Mouse (Mus musculus) retina, postnatal 7 days (tissue): Measurements from ENCODE around the gene Tspan18.
A peak's percentile ranks its signal among the peaks of the same experiment; 100 is the strongest.

Experiments
- DNase-seq: peaks from one replicate; pipeline ENCODE4 v3.0.0-alpha.2; 2012; ENCODE audit warnings: low read depth, low spot score

Gene Tspan18

DNA sequence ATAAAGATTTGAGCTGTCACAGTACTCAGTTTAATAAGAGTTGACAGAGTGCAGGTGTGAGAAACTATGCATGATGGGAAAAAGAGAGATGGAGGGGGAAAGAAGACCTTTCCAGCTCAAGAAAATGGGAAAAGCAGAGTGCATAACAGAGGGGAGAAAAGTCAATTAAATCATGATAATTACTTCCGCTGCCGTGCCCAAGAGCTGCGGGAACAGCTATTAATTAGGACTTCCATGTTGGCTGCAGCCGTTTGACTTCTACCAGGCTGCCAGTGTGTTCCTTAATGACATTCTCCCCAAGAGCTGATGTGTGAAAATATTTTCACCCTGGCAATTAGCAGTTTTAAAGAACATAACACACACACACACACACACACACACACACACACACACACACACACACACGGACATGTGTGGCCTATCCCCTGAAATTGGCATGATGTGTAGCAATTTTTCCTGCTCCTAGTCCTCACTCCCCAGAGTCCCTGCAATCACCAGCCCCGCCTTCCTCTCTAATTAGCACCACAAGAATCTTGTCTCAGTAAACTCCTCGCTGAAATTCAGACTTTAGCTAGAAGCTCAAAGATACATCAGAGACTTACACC, 67.6 kb downstream of the Tspan18 start:
- DNase-seq: no peak

DNA sequence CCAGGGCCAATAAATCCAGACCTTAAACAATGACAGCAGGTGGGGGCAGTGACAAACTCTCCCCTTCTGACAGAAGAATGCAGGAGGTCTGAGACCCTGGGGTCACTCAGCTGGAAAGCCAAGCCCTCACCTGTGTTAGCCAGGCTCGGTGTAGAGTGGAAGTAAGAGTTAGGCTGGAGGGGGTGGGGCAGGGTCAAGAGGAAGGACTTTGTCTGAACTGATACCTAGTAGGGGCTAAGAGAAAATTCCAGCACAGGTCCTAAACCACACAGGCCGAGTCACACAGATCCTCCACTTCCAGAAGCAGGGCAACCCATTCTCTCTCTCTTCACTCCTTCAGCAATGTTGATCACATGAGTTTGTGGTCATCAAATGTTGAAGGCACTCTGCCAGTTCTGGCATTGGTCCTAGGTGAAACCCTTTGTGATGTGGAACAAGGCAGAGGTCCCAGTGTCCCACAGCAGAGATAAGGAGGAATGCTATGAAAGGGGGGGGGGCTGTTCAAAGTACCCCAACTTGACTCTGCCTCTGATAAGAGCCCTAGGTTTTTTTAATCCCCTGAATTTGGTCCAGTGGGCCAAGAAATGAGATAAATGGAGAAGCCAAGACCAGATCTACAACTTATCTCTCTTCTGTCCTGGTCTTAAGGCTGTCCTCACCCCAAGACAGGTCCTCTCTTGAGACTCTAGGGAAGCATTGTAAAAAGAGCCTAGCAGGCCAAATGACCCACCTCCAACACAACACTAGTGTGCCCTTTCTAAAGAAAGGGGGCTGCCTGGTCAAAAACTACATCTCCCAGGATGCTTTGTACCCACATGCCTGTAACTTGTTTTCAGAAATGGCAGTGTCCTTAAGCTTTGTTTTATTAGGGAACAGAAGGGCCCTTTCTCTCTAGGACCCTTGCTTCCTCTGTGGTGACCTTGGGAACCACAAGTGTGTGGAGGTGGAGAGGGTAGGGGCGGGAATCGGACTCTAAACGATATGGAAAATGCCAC, 71.7 kb downstream of the Tspan18 start:
- DNase-seq: no peak

DNA sequence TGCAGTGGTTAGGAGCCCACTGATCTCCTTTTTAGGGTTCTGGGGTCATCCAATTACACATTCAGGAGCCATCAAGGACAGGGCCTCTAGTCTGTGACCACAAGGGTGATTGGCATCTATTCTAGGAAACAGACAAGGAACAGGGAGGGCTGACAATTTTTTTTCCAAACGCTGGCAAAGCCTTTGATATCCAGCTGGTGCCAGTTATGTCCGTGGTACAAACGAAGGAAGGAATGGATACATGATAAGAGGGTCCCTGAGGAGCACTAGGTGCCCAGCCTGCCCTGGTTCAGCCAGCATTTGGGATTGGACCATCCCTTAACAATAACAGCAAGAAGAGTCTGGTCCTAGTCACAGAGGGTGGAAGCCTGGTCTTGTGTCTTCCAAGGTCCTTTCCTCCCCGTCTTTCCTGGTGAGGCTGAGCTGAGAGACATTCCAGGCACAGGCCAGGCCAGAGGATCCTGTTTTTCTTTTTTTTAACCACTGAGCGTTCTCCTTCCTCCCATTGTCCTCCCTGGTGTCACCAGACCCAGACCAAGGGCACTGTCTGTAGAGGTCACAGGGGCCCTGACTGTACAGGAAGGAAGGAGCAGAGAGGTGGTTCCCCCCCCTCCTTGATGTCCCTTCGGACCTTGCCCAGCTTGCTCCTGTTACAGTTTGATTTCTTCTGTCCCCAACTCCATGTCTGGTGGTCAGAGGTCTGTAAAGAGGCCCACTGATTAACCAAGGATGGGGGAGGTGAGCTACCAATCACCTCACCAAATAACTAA, 72.6 kb downstream of the Tspan18 start:
- DNase-seq: no peak

DNA sequence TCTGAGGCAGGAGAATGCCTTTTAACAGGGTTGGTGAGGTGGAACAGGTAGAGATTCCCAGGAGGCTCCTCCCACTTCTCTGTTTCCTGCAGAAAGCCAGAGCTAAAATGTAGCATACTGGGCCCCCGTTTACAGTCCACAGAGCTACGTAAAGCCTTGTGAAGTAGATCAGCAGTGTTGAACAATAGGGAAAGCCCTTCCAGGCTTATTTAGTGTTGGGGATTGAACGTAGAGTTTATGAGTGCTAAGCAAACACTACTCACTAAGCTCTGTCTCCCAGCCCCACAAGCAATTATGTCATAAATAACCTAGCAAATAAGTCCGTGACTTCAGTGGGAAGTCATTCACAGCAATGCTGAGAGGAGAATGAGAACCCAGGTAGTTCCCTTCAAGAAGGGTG, 76.7 kb downstream of the Tspan18 start:
- no peak for DNase-seq

DNA sequence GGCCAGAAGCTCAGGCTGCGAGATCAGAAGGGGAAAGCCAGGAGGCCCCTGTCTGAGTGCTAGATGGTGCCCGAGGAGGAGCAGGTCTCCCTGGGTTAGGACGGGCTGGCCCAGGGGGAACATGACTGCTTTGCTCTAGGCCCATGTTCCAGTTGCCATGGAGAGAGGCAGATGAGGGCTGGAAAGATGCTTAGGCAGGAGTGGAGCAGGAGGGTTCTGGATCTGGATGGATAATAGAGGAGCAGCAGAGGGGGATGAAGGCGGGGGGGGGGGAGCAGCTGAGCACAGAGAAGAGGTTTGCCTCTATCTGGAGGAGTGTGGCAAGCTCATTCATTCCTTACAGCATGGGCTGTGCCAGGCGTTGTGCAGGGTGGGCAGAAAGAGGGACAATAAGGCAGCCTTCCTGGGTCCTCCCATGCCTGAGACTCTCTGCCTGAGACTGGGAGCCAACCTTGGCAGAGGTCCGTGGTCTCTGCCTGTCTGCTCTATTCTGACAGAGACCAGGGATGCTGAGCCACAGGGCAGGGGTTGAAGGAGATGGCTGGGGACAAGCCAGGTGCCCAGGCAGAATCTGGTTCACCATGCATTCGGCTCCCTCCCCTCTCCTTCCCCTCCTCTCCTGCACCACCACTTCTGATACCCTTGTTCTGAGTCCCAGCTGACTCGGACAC, 77.4 kb downstream of the Tspan18 start:
- DNase-seq: no peak

DNA sequence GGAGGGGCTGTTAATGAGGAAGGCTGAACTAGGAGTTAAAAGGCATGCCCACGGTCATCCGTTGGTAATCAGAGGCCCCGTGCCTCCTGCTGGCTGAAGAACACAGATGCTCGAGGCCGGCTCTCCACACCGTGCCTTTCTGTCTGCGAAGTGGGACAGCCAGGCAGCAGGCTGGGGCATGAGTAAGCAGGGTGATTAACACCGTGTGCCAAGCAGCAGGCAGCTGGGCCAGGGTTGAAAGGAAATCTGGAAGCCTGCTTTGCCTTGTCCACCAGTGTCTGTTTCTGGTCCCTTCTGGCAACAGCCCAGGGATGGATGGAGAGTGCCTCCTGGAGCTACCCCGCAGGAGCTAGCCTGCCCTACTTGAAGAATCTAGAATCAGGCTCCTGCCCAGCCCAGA, 81.9 kb downstream of the Tspan18 start:
- DNase-seq: no peak

DNA sequence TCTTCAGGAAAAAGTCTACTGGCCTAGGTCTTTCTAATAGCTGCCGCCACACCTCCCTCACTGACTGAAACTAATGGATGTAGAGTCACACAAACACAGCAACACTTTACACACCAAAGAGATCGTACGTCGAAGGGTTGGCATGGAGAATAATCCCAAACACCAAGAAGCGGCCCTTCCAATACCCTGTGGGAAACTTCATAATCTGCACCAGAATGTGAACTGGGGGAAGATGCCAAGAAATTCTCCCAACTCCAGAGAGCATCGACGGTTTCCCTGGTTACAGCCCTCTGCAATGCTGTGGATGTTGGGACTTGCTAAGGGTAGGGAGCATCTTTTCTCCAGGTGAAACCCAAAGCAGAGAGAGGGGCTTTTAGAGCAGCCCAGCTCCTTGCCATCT, 83.7 kb downstream of the Tspan18 start:
- DNase-seq: no peak

DNA sequence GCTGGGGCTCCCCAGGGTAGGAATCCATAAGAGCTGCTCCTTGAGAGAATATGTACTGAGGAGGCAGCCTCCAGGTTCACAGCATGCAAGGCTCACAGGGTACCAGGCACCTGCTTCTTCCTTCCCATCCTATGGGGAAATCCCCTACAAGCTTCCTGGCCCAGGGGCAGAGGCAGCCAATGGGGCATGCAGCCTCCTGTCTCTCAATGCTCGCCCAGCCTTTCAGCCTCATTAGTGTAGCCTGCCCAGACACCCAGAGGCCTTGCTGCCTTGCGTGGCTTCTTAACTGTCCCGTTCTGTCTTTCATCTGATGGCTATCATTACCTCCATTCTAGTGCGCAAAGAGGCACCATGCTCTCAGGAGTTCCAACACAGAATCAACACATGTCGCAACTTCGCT, 85.2 kb downstream of the Tspan18 start:
- no peak for DNase-seq

DNA sequence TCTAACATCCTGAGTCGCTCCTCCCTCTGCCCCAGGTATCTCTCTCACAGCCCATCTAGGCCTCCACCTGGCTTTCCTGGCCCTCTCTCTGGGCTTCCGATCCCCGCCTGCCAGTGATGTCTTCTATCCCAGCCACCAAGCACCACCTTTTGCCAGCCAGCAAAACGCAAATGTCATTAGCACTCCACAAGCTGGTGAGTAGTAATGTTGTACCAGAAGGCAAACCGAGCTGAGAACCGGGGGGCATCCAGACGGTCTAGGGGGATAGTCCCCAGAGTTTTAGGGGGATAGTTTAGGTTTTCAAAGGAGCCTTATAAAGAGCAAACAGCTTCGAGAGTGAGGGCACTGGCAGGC, 90.2 kb downstream of the Tspan18 start:
- no peak for DNase-seq

DNA sequence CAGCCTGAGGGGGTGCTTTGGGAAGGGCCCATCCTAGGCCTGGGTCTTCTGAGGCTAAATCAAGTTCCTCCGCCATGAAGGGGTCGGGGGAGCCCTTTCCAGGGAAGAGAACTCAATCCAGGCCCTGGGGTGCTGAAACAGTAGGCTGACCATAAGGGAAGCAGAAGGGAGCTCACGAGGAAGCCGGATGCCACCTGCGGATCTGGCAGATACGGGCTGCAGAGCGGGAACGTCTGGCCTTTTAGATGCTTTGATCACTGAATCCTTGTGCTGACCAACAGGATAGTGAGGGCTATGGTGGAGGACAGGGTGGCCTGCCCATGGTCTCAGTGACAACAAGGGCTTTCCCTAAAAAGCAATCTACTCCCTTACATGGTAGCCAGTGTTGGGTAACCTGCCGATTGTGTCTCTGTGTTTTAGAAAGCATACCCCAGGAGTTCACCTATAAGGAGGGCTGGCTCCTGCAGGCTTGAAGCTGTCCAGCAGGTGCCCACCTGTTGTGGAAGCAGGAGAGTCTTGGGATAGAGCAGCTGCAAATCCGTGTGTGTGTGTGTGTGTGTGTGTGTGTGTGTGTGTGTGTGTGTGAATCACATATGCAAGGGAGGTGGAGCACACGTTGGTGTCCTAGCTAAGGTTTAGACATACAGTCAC, 90.7 kb downstream of the Tspan18 start:
- DNase-seq: no peak

DNA sequence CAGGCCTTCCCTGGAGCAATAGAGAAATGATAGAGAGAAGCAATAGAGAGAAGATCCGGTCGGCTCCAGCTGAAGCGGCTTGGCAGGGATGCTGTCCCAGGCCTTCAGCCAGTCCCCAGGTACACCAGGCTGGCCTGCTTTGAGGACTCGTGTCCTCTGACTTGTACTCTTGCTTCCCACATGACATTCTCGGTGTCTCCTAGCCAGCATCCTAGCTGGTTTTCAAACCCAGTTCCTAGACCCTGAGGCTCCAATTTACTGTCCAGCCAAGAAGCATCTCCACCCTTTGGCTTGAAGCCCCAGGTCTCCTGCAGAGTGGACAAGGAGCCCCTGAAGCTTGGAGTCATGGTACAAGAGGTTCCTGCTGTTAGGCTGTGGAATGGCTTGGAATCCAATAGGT, 92.1 kb downstream of the Tspan18 start:
- no peak for DNase-seq

DNA sequence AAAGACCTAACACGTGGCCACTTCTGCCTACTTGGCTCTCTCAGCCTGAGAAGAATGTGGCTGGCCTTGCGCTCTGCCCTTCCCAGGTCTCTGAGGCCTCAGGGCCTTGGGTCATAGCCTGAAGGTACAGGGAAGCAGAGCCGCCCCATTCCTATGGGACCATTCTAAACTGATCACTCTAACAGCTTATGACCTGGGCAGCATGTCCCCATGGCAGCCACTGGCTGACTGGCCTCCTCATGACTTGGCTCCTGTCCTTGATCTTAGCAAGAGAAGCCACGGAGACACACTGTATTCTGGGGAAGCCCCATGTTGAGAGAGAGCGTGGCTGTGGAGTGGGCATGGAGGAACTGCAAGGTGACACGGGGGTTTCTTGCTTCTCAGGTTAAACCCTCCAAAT, 95.4 kb downstream of the Tspan18 start:
- no peak for DNase-seq

DNA sequence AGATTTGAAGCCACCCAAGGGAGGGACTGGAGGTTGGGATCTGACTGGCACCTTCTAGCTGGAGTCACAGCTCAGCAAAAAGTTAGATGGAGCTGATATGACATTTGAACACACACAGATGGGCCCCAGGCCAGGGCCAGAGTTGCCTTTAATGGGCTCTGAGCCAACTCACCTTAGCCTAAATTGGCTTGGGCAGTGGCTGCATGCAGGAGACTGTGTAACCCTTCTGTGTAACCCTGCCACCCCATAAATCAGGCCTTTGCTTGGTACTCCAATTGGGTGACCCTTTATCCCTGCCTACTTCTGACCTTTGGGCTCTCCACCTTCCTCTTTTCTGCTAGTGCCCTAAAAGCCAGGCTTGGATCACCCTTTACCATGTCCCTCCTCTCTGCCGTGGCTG, 97.2 kb downstream of the Tspan18 start:
- no peak for DNase-seq

DNA sequence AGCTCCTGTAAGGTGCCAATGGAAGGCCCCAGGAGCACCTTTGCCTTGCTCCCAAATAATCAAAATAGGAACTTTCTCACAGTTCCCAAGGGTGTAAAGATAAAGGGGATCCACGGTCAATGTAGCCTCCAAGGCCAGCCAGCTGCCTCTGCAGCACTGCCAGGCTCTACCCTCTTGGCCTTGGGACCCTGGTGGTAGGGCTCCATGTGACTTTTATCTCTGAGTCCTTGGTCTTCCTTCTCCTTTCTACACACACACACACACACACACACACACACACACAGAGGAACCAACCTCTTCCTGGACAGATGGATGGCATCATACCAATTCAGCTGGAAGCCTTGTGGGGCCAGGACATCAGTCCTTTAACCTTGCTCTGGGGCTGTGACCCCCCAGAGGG, 102.2 kb downstream of the Tspan18 start:
- no peak for DNase-seq

DNA sequence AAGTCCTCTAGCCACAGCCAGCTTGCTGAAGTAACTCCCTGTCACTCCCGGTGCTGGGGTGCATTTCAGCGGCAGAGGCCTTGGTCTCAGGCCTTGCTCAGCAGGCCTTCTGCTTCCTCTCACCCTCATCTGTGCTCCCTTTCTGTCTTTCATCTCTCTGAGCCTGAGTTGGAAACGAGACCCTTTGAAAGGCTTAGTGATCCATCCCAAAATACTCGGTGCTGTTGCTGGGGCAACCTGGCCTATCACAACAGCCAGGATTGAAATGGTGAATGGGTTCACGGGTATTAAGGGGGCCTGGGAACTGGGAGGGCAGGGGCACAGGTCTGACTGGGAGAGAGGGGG, 105.9 kb downstream of the Tspan18 start:
- DNase-seq: no peak

DNA sequence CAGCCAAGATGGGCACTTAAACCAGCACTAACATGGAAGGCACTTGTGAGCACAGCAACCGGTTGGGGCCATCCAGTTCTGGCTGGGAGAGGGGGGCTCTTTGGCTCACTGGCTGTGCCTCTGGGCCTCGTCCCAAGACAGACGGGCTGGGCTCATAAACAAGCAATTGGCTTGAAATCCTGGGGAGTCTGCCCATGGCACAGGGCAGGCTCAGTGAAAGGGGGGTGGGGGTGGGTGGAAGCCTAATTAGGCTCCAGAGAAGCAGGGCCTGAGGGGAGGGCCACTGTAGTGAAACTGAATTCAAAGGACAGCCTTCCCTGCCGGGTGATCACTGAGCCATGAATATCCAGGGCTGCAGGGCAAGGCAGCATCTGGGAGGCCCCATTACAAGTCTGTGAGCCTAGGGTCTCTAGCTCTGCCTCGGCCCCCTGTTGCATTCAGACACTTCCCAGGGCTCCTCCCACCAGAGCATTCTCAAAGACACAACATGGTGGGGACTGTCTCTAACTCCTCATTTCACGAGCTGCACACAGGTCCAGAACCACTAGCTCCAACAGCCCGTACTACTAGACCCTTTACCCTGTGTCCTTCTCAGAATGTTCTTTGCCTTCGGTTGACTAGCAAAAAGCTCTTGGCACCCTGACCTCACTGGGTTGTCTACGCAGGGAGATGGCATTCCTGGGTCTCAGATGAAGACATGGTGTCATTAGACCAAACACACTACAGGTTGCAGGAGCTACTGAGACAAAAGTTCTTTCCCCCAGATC, 106.4 kb downstream of the Tspan18 start:
- no peak for DNase-seq

DNA sequence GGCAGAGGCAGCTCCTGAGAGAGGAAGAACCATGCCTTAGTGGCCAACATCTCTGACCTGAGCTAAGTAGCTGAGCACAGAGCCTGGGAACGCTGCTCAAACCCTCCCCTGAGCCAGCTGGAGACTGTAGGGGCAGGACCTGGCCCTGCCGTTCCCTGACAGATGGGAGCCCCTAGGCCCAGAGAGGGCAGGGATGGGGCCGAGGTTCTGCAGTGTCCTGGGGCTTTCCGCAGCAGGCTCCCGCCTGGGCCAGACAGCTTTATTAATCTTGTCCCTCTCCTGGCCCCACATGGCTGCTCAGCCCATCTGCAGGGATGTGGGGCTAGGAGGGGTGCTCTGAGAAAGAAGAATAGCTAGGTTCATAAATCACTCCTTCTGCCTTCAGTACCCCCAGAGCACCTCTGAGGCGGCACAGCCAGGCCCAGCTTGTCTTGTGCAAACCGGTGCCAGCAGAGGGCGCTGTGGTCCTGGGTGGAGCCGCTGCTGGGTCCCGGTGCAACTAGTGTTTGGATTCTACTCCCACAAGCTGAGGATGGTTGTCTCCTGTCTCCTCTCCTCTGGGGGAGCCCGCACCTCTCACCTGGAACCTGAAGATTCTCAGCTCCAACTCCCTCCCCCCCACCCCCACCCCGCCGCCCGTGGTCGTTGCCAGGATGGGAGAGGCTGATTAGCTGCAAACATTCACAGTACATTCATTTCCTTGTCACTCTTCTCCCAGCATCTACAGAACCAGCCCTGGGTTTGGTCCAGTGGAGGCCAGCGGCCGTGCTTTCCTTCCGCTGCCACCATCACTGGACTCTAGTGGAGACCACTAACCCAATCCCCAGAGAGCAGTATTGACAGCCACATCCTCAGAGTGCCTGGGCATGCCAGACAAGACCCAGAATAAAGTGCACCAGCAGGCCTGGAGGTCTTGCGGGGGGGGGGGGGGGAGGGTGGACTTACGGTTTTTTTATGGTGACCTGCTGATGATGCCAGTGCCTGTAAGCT, 107.4 kb downstream of the Tspan18 start:
- DNase-seq: peak; percentile 70

DNA sequence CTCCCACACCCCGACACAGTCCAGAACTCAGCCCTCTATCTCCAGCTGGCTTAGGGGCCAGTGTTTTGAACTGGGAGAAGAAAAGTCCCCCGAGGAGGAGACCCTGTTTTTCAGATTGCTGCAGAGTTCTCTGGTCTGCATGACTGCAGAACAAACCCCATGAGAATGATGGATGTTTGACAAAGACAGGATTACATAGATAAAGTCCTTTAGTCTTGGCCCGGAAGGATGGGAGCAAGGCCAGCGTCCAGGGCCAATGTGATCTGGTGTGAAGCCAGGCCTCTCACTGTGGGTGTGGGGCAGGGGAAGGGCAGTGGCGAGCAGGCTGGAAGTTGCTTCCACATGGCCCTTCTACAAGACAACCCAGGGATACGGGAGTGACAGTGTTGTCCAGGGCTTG, 110.8 kb downstream of the Tspan18 start:
- DNase-seq: no peak

DNA sequence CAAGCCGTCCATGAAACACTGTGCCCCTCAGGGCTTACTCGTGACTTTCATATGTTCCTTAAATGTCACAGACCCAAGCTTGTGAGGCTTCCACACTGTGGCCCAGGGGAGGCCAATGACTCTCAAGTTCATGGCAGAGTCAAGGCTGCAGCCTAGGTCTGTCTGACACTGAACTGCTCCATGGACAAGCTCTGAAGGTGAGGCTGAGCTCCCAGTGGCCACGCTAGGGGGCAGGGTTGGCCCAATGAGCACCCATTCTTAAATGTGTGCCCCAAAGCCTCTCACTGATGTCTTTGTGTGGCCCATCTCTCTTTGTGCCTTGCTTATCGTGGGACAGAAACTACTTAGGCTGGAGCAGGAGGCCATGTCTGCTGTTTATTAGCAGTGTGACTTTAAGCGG, 113.9 kb downstream of the Tspan18 start:
- DNase-seq: no peak

DNA sequence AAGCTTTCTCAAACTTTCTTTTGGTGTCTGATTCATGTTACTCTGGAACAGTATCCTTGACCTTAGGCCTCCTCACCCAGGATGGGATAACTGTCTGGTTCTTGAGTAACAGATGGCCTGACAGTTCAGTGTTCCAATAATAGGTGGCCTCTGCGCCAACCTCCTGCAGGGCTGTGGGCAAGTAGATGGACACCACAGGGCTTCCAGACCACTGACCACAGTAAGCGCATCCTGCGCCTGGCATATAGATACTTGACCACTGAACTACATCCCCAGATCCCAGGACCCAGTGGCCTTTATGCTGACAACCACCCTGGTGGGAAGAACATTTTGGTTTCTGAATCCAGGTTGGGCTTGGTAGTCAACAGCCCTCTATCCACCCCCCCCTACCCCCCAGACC, 114.7 kb downstream of the Tspan18 start:
- DNase-seq: no peak
